Mouse (Mus musculus): ENCODE data around the gene Phxr2. TPM values are rescaled to one million over a fixed set of nuclear protein-coding genes. Genes with fewer than 3 reads are reported as not detected.
"Not testable (repeated sequence)": the region's sequence is repeated elsewhere in the genome, so short reads cannot be mapped to it uniquely, and the experiment has no call there.

Phxr2 gene
- not detected for polyA plus RNA-seq (2017; shearing (Covaris generic))

DNA sequence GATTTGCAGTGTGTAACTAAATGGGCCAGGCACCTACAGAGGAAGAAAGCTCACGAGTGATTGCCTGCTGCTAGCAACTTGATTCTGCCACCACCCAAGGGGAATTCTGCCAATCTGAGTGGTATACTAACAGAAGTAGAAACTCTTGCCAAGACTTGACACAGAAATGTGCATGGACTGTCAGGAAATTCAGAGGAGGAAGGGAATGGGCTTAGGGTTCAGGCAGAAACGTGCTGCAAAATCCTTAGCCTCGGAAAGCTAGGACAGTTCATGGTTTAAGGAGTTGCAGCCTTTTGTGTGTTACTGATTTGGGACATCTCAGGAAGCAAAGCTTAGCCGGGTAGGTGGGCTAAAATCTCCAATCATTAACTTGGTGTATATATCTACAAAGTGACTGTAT, at the start of gene Phxr2:
Phxr2 (minus strand) TSS at position 101 of the 400 bp plus-strand sequence.
- no peak for ATAC-seq

- ATAC-seq, result no peak
Measured at GRCm38 (mm10) chr10:99172906-99173507, 46.9 kb upstream of the Phxr2 start.

DNA sequence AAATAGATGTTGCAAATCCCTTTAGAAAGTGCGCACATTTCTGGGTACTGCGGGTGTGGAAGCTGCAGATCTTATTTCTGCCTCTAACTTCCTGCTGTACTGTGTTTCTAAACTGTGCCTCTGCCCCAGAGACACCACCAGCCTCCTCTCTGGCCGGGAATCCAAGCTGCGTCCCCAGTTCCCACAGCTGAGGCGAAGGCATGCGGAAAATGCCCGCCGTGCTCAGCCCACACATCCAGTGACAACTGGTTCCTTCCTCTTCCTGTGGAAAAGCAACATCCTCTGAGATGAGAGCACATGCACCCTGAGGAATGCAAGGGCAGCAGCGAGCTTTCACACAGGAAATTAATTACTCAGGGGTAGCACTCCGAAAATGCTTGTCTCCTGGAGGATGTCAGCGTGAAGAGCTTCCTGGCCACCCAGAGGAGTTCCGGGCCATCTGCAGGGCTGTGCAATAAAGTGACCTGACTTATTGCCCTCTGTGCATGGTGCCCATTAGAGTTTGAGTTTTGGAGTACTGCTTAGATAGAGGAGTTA, 45.9 kb upstream of the Phxr2 start:
- ATAC-seq, result peak; percentile 74

- peak; percentile 56 for ATAC-seq
Measured at GRCm38 (mm10) chr10:99169765-99170129, 43.6 kb upstream of the Phxr2 start.

GRCm38 (mm10) chr10:99168840-99169764, 43.0 kb upstream of the Phxr2 start:
- ATAC-seq, result no peak

DNA sequence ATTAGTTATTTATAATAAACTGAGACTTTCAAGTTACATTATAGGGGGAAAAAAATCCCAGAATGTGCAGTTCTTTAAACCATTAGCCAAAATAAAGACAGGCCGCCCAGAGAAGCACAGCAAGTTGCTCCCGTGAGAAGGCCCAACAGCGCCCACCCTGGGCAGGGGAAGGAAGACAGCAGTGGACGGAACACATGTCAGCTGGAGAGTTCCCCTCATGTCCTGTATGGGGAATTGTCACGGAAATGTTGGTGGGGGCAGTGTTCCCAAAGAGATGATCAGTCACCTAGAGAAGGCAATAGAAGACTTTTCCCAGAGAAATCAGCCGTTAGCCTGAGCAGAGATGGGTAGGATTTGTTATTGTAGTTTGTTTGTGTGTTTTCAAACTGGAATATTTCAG, 42.3 kb upstream of the Phxr2 start:
- ATAC-seq, result no peak

DNA sequence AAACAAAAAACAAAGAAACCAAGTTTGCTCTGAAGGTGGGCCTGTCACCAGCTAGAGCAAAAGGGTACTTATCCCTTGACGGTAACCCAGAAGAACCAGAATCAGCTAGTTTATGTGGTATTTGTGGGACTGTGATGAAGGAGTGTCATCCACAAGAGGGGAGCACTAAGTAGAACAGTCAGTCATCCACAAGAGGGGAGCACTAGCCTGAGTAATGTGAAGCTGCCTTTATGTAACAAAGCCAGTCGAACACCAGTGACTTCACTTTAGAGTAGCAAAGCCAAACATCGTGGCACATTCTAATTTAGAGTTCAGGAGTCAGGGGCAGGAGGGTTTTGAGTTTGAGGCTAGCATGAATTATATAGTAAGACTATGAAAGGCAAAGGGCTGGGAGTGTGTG, 40.3 kb upstream of the Phxr2 start:
- ATAC-seq, result no peak

DNA sequence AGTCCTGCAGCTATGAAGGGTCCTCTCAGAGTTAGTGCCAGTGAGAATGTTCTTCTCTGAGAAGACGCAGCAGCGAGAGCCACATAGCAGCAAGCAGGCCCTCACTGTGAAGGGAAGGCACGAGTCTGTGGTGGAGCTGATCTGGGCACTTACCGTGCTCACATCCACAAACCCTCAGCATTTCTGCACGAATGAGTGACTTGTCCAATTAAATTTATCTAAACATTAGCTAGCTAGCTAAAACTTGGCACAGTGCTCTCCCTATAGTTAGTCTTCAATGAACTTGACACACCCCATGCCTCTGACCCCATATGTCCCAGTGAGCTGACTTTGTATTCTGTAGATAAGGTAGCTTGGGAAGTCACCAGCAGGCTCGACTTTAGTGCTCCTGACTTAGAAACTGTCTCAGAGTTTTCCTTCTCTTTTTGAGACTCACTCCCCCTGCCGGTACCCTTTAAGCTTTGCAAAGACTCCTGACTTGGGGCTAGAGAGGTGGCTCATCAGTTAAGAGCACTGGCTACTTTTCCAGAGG, 39.7 kb upstream of the Phxr2 start:
- ATAC-seq, result no peak

DNA sequence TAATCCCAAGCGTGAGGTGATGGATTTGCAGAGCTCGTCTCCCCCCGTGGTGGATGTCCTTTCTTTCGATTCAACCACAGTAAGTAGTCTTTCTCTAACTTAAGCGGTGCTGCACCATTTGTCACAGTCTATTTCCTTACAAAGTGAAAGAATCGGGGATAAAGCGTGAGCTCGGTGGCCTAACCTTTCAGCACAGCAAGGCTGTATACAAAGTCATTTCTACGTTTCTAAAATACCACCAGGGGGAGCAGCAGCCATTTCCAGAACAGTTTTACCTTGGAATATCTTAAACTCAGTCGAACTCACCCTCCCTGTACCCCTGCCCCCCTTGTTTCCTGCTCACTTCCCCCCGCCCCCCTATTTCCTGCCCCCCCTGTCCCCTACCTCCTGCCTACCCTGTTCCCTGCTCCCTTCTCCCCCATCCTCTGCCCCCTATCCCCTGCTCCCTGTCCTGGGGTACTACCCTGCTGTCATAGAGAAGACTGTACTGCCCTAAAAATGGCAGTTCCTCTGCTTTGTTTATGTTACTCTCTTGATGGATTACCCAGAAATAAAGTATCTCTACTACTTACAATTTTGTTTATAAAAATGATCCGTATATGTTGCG, 38.8 kb upstream of the Phxr2 start:
- peak; percentile 56 for ATAC-seq

DNA sequence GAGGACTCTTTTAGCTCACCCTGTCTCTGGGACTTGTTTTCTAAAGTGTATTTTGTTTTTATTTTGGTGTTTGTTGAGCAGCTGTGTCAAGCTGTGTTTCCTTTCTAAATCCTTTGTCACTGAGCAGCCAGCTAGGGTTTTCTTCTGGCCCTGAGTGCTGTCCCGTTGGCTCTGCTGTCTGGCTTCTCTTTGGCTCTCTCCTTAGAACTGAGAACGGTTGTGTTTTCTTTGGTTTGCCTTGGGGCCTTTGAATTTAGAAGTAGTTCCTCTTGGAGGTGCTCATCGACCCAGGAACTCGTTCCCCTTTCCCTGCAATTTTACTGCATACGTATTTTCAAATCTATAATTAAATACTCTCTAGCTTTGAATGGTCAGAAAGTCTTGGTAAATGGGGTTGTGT, 36.9 kb upstream of the Phxr2 start:
- no peak for ATAC-seq

DNA sequence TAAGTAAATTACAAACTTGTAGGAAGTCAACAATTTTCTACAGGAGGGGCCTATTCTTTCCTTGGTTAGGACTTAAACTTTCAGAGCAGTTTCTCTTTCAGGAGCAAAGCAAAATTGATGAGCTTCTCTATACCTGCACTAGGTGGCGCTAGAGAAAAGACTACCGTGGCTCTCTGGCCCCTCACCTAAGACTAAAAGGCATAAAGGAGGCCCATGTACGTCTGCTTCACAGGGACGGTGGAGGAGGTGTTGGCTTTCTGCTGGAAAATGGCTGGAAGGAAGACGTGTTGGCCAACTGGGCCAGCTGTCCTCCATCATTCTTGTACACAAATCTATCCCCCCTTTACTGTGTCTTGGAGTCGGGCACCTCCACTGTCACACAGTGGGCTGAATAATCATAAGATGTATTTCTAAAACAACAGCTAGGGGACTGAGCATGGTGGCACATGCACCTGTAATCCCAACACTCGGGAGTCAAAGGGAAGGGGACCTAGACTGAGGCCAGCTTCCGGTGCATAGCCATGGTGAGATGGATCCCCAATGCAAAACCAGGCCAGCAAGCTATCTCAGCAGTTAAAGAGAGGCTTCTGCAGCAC, 36.0 kb upstream of the Phxr2 start:
- ATAC-seq, result peak; percentile 66

GRCm38 (mm10) chr10:99157697-99158096, 31.6 kb upstream of the Phxr2 start:
- ATAC-seq, result not testable (repeated sequence)

- ATAC-seq, result no peak
Measured at GRCm38 (mm10) chr10:99156808-99157207, 30.7 kb upstream of the Phxr2 start.

GRCm38 (mm10) chr10:99154635-99155034, 28.5 kb upstream of the Phxr2 start:
- no peak for ATAC-seq

DNA sequence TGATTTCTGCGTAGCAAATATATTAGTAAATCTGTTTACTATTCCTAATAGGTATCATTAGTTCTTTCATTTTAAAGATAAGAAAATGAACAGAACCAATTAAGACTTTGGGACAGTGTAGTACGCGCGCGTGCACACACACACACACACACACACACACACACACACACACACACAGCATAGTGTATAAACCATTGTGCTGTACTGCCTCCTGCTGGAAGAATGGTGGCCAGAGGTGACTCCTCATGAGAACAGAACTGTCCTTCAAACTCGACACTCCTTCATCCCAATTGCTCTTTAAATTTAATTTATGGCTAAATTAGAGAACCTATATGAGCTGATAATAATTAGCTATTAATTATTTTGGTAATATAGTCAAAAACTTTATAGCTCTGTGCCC, 25.9 kb upstream of the Phxr2 start:
- ATAC-seq, result no peak

GRCm38 (mm10) chr10:99151580-99151979, 25.5 kb upstream of the Phxr2 start:
- no peak for ATAC-seq

- ATAC-seq, result no peak
Measured at GRCm38 (mm10) chr10:99150016-99150415, 23.9 kb upstream of the Phxr2 start.

GRCm38 (mm10) chr10:99146596-99146995, 20.5 kb upstream of the Phxr2 start:
- no peak for ATAC-seq

DNA sequence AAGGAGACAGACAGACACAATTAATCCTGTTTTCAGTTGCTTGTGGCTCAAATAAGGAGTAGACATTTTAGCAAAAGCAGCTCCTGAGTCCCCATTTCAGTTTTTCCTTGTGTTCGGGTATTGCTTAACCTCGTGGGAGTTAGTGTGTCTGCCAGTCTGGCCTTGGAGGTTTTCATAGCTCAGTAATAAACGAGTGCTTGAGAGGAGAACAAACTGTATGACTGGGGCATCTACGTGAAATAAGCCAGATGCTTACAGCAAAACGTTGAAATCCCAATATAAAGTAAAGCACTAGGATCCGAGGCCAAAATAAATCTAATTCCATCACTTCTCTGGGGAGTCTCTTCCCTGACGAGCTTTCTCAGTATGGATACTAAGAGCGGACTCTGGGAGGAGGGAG, 19.5 kb upstream of the Phxr2 start:
- no peak for ATAC-seq

GRCm38 (mm10) chr10:99136337-99136736, 10.2 kb upstream of the Phxr2 start:
- ATAC-seq, result no peak

- ATAC-seq, result no peak
Measured at GRCm38 (mm10) chr10:99133321-99133875, 7.3 kb upstream of the Phxr2 start.

GRCm38 (mm10) chr10:99132595-99133272, 6.6 kb upstream of the Phxr2 start:
- ATAC-seq, result no peak

Data from inflammation-experienced regulatory T-cells, adult 6 months (primary cell).